Mouse (Mus musculus): ENCODE results near the gene Slc12a9. TPM values are rescaled to one million over a fixed set of nuclear protein-coding genes. Genes with fewer than 3 reads are reported as not detected.

Slc12a9 gene
- total and polyA plus RNA-seq, 2 experiments: 4.7 to 20.3 TPM

DNA sequence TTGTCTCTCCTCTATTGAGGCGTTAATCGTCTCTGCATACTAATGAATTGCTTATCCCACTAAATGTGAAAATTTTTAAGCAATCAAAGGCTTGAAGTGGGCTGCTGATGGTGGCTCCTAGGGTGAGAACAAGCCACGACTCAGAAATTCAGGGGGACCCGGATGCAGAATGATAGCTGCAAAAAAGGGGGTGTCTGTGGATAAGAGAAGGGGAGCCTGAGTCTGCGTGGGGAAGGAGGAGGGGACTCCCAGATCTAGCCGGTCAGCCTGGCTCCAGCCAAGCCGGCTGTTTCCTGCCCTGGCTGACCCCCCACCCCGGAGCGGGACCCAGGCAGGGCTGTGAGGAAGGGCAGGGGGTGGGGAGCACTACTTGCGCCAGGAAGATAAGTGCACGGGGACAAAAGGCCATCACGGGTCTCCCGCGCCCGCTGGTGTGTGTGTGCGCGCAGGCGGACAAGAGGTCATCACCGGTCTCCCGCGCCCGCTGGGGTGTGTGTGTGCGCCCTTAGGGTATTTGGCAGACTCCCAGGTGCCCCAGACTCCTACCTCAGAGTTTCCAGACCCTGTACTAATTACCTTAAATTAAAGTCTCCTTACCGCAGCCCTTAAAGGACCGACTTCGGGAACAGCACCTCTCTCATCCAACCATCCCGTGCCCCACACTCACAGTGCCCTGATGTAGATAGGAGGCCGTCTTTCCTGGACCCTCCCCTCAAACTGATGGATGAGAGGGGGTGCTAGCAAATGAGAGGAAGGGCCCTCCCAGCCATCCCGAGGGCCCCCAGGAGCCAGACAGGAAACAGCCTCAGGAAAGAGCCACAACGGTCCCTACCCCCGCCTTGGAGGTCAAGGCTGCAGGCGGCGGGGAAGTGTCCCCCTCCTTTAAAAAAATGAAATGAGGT is 15.3 kb upstream of the Slc12a9 start:
- Histone ChIP-seq H3K9ac (ENCODE audit: low read depth, low read length) (peak overlapping the region; percentile 49), H3K4me3 (ENCODE audit: insufficient read depth, low read depth, low read length) (peak overlapping the region; percentile 29), H3K27me3 (ENCODE audit: control insufficient read depth, insufficient read depth, low read length) (no peaks in the 10 kb centered on the region), H3K79me2 (ENCODE audit: control insufficient read depth, insufficient read depth, low read length) (peaks cover 8% of the 10 kb centered on the region), H3K36me3 (ENCODE audit: control insufficient read depth, insufficient read depth, low read length) (no peaks in the 10 kb centered on the region), H3K27ac (replicated peaks; ENCODE audit: insufficient read depth, low read depth, low read length) (peak overlapping the region; percentile 81), H3K4me1 (ENCODE audit: control insufficient read depth, insufficient read depth, low read length) (peaks cover 11% of the 10 kb centered on the region)
- DNase-seq (ENCODE audit: extremely low read depth, low read depth, low spot score): peak; percentile 70
- under 1% methylated on average over 33 of the region's 33 CpGs for WGBS
- TF ChIP-seq POLR2A (IDR thresholded peaks at IDR 0.05; ENCODE audit: extremely low read depth, insufficient read depth, low read length) (0 out of 2 replicates have a peak, but pooled peaks have one; percentile 17), CTCF (IDR thresholded peaks at IDR 0.05; ENCODE audit: low read depth, low read length) (no peak)

DNA sequence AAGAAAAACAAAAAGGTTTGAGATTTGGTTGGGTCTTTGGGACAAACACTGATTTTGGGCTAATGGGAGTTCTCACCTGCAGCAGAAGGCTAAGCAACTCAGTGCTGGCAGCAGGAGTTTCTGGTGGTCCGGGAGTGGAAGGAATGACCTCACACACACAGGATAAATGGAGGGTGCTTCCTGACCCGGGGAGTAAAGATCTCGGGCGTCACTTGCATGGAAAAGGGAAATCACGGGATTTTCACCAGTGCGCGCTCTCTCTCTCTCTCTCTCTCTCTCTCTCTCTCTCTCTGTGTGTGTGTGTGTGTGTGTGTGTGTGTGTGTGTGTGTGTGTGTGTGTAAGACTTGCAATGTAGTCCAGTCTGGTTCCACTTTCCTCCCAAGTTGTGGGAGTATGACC is 14.5 kb upstream of the Slc12a9 start:
- TF ChIP-seq CTCF (IDR thresholded peaks at IDR 0.05; ENCODE audit: low read depth, low read length) (no peak), POLR2A (IDR thresholded peaks at IDR 0.05; ENCODE audit: extremely low read depth, insufficient read depth, low read length) (no peak)
- Histone ChIP-seq H3K9ac (ENCODE audit: low read depth, low read length) (peak overlapping the region; percentile 36; the same call in 1 of the 2 replicates), H3K36me3 (ENCODE audit: control insufficient read depth, insufficient read depth, low read length) (no peaks in the 10 kb centered on the region), H3K27me3 (ENCODE audit: control insufficient read depth, insufficient read depth, low read length) (no peaks in the 10 kb centered on the region), H3K79me2 (ENCODE audit: control insufficient read depth, insufficient read depth, low read length) (peaks cover 8% of the 10 kb centered on the region), H3K27ac (replicated peaks; ENCODE audit: insufficient read depth, low read depth, low read length) (peak overlapping the region; percentile 81), H3K4me1 (ENCODE audit: control insufficient read depth, insufficient read depth, low read length) (peaks cover 11% of the 10 kb centered on the region), H3K4me3 (ENCODE audit: insufficient read depth, low read depth, low read length) (peak overlapping the region; percentile 4)
- peak; percentile 55 for DNase-seq (ENCODE audit: extremely low read depth, low read depth, low spot score)
- 6% methylated on average over 7 of the region's 7 CpGs for WGBS

DNA sequence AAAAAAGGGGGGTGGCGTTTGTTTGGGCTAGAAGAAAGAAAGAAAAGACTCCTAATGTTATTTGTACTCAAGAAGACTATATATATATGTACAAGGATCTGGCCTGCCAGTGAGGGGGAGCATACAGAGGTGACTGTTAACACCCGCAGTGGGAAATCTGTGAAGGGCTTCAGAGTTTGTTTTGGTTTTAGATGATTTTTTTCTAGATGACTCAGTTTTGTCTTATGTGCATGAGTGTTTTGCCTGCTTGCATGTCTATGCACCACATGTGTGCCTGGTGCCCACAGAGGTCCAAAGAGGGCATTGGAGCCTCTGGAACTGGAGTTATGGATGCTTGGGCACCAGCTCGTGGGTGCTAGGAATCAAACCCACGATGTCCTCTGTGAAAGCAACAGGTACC is 13.6 kb upstream of the Slc12a9 start:
- 60% methylated on average over 4 of the region's 4 CpGs for WGBS
- Histone ChIP-seq H3K4me1 (ENCODE audit: control insufficient read depth, insufficient read depth, low read length) (peaks cover 11% of the 10 kb centered on the region), H3K4me3 (ENCODE audit: insufficient read depth, low read depth, low read length) (no peak overlapping the region), H3K36me3 (ENCODE audit: control insufficient read depth, insufficient read depth, low read length) (no peaks in the 10 kb centered on the region), H3K27me3 (ENCODE audit: control insufficient read depth, insufficient read depth, low read length) (no peaks in the 10 kb centered on the region), H3K27ac (replicated peaks; ENCODE audit: insufficient read depth, low read depth, low read length) (peak overlapping the region; percentile 26; the same call in 1 of the 2 replicates), H3K9ac (ENCODE audit: low read depth, low read length) (no peak overlapping the region), H3K79me2 (ENCODE audit: control insufficient read depth, insufficient read depth, low read length) (peaks cover 5% of the 10 kb centered on the region)
- DNase-seq (ENCODE audit: extremely low read depth, low read depth, low spot score): no peak
- no peak for TF ChIP-seq POLR2A (IDR thresholded peaks at IDR 0.05; ENCODE audit: extremely low read depth, insufficient read depth, low read length)
- TF ChIP-seq CTCF (IDR thresholded peaks at IDR 0.05; ENCODE audit: low read depth, low read length): no peak

DNA sequence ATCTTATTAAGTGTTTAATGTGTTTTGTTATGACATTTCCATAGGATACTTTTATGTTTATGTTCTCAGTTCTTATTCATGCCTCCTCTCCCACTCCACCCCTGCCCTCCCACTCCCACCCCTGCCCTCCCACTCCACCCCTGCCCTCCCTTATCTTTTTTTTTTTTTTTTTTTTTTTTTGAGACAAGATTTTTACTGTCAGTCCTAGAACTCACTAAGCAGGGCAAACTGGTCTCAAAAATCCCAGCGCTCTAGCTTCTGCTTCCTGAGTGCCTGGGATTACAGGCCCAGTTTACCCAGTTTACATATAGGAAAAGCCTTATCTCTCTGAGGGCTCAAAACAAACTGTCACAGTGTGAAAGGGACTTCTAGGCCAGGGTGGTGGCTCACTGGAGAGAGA is 13.0 kb upstream of the Slc12a9 start:
- peak overlapping the region; percentile 75 for H3K27ac ChIP-seq (replicated peaks; ENCODE audit: insufficient read depth, low read depth, low read length)
- no peak for TF ChIP-seq CTCF (IDR thresholded peaks at IDR 0.05; ENCODE audit: low read depth, low read length)
- no peak for TF ChIP-seq POLR2A (IDR thresholded peaks at IDR 0.05; ENCODE audit: extremely low read depth, insufficient read depth, low read length)
- no peaks in the 10 kb centered on the region for H3K27me3 ChIP-seq (ENCODE audit: control insufficient read depth, insufficient read depth, low read length)

DNA sequence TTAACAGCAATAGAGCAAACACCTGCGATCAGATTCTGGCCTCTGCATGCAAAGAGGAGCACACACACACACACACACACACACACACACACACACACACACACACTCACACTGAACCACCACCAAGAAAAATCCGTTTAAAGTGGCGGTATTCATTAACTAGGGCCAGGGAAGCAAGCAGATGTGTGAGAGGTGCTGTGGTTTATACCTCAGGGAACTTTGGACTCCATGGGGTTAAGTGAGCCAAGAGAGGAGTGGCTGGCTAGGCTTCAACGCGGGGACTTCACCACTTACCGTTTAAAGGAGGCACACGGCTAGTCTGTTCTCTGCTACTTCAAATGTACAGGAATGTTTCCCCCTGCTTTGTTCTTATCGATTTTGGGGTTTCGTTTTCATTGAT is 12.4 kb upstream of the Slc12a9 start:
- 9% methylated on average over 9 of the region's 9 CpGs for WGBS

More for the DNA sequence above, 13.0 kb upstream of the Slc12a9 start:
- Histone ChIP-seq H3K79me2 (ENCODE audit: control insufficient read depth, insufficient read depth, low read length) (peaks cover 5% of the 10 kb centered on the region; the same call in 1 of the 2 replicates), H3K4me1 (ENCODE audit: control insufficient read depth, insufficient read depth, low read length) (peaks cover 11% of the 10 kb centered on the region), H3K36me3 (ENCODE audit: control insufficient read depth, insufficient read depth, low read length) (no peaks in the 10 kb centered on the region), H3K9ac (ENCODE audit: low read depth, low read length) (no peak overlapping the region), H3K4me3 (ENCODE audit: insufficient read depth, low read depth, low read length) (no peak overlapping the region)
- no peak for DNase-seq (ENCODE audit: extremely low read depth, low read depth, low spot score)
- 50% methylated on average over 1 of the region's 1 CpGs for WGBS

DNA sequence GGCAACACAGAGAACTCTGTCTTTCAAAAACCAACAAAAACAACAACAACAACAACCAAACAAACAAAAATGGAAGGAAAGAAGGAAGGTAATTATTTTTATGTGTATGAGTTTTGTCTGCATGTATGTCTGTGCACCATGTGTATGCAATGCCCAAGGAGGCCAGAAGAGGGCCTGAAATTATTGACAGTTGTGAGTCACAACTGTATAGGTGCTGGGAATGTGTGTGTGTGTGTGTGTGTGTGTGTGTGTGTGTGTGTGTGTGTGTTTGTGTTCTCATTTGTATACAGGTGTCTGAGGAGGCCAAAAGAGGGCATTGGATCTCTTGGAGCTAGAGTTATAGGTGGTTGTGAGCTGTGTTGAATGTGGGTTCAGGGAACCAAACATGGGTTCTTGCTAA is 10.5 kb upstream of the Slc12a9 start:
- no peaks in the 10 kb centered on the region for H3K36me3 ChIP-seq (ENCODE audit: control insufficient read depth, insufficient read depth, low read length)

More for the DNA sequence above, 12.4 kb upstream of the Slc12a9 start:
- Histone ChIP-seq H3K4me3 (ENCODE audit: insufficient read depth, low read depth, low read length) (no peak overlapping the region), H3K9ac (ENCODE audit: low read depth, low read length) (peak overlapping the region; percentile 35; the same call in 1 of the 2 replicates), H3K27ac (replicated peaks; ENCODE audit: insufficient read depth, low read depth, low read length) (peak overlapping the region; percentile 75), H3K79me2 (ENCODE audit: control insufficient read depth, insufficient read depth, low read length) (peaks cover 5% of the 10 kb centered on the region; the same call in 1 of the 2 replicates), H3K36me3 (ENCODE audit: control insufficient read depth, insufficient read depth, low read length) (no peaks in the 10 kb centered on the region), H3K4me1 (ENCODE audit: control insufficient read depth, insufficient read depth, low read length) (peaks cover 11% of the 10 kb centered on the region), H3K27me3 (ENCODE audit: control insufficient read depth, insufficient read depth, low read length) (no peaks in the 10 kb centered on the region)
- peak; percentile 98 for DNase-seq (ENCODE audit: extremely low read depth, low read depth, low spot score)
- TF ChIP-seq POLR2A (IDR thresholded peaks at IDR 0.05; ENCODE audit: extremely low read depth, insufficient read depth, low read length) (no peak), CTCF (IDR thresholded peaks at IDR 0.05; ENCODE audit: low read depth, low read length) (no peak)

More for the DNA sequence above, 10.5 kb upstream of the Slc12a9 start:
- Histone ChIP-seq H3K27ac (replicated peaks; ENCODE audit: insufficient read depth, low read depth, low read length) (no peak overlapping the region), H3K4me3 (ENCODE audit: insufficient read depth, low read depth, low read length) (no peak overlapping the region), H3K27me3 (ENCODE audit: control insufficient read depth, insufficient read depth, low read length) (no peaks in the 10 kb centered on the region), H3K79me2 (ENCODE audit: control insufficient read depth, insufficient read depth, low read length) (no peaks in the 10 kb centered on the region), H3K4me1 (ENCODE audit: control insufficient read depth, insufficient read depth, low read length) (peaks cover 13% of the 10 kb centered on the region), H3K9ac (ENCODE audit: low read depth, low read length) (no peak overlapping the region)
- no peak for DNase-seq (ENCODE audit: extremely low read depth, low read depth, low spot score)
- TF ChIP-seq CTCF (IDR thresholded peaks at IDR 0.05; ENCODE audit: low read depth, low read length): no peak

Data from liver, adult 2 months (tissue).